Mouse (Mus musculus) forebrain, embryonic 13.5 days (tissue): ENCODE data around the gene Iars2. TPM values are rescaled to one million over a fixed set of nuclear protein-coding genes. Genes with fewer than 3 reads are reported as not detected.

Experiments used
- ATAC-seq: fragments of 200-750 bp; cut with Nextera tagmentation; 2 replicates; pipeline ENCODE4 v1.8.0; 2017
- H3K27ac ChIP-seq: fragments of 300-500 bp; sonication (generic); 2 replicates; pipeline ENCODE4 v1.5.1; 2015; ENCODE audit warnings: inconsistent platforms, mild to moderate bottlenecking, moderate library complexity
- H3K27me3 ChIP-seq: fragments of 300-500 bp; sonication (generic); 2 replicates; pipeline ENCODE4 v1.6.1; 2015; ENCODE audit warnings: mild to moderate bottlenecking, inconsistent platforms
- H3K36me3 ChIP-seq: fragments of 300-500 bp; sonication (generic); 2 replicates; pipeline ENCODE4 v1.6.1; 2015; ENCODE audit warnings: mild to moderate bottlenecking, inconsistent platforms; ENCODE audit not compliant: poor library complexity, severe bottlenecking
- H3K4me1 ChIP-seq: fragments of 300-500 bp; sonication (generic); 2 replicates; pipeline ENCODE4 v1.6.1; 2015; ENCODE audit warnings: inconsistent platforms
- H3K4me2 ChIP-seq: fragments of 300-500 bp; sonication (generic); 2 replicates; pipeline ENCODE4 v1.6.1; 2015; ENCODE audit warnings: inconsistent platforms, mild to moderate bottlenecking, moderate library complexity
- H3K4me3 ChIP-seq: fragments of 300-500 bp; sonication (generic); 2 replicates; pipeline ENCODE4 v1.5.1; 2015; ENCODE audit warnings: mild to moderate bottlenecking, inconsistent platforms
- H3K9ac ChIP-seq: fragments of 300-500 bp; sonication (generic); 2 replicates; pipeline ENCODE4 v1.6.1; 2015; ENCODE audit warnings: mild to moderate bottlenecking, inconsistent platforms
- H3K9me3 ChIP-seq: fragments of 300-500 bp; sonication (generic); replicated peaks from 2 replicates; pipeline ENCODE4 v1.6.1; 2016; ENCODE audit warnings: inconsistent platforms
- WGBS: fragments of 180-500 bp; shearing (Covaris S2); methylation state at CpG from one replicate; pipeline ENCODE4 v1.1.7; 2015; 5-methylcytosine and 5-hydroxymethylcytosine counted together
- polyA plus RNA-seq: library from polyadenylated mRNA; unstranded; fragments of >200 nt; fragmentation: Nextera tagmentation; extraction: Ambion mirVana; gene quantifications from 2 replicates; pipeline ENCODE4 v1.2.1, GENCODE M21; 2015

Gene Iars2
- polyA plus RNA-seq, 1 experiment from 2014 or later = 18.0 TPM

DNA sequence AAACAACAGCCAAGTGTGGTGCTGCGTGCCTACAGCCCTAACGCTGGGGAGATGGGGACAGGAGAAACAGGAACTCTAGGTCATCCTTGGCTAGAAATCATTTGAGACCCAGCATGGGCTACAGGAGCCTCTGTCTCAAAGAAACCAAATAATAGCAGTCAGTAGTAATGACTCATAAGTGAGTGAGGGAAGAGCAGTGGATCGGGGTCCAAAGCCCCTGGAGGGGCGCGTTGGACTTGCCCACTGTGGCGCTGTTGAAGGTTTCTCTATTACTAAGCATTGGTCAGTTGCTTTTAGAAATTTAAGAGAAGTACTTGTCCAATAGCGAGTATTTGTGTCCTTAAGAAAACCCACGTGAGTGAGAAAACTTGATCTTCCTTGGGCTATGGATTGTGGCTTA is 24.2 kb upstream of the Iars2 start:
- Histone ChIP-seq H3K27me3 (no peaks in the 10 kb centered on the region), H3K9me3 (no peaks in the 10 kb centered on the region), H3K9ac (no peak overlapping the region), H3K4me3 (no peak overlapping the region), H3K27ac (no peak overlapping the region), H3K4me2 (no peak overlapping the region), H3K4me1 (no peaks in the 10 kb centered on the region), H3K36me3 (peaks cover 86% of the 10 kb centered on the region)
- WGBS = 96% methylated on average over 8 of the region's 8 CpGs
- no peak for ATAC-seq

- H3K4me1 ChIP-seq = no peaks in the 10 kb centered on the region
- H3K4me3 ChIP-seq = no peak overlapping the region
- no peaks in the 10 kb centered on the region for H3K27me3 ChIP-seq
- peaks cover 90% of the 10 kb centered on the region for H3K36me3 ChIP-seq
- no peak overlapping the region for H3K4me2 ChIP-seq
- WGBS = 95% methylated on average over 12 of the region's 12 CpGs
- no peak overlapping the region for H3K27ac ChIP-seq
- ATAC-seq = no peak
- H3K9ac ChIP-seq = no peak overlapping the region
- H3K9me3 ChIP-seq = no peaks in the 10 kb centered on the region
Measured at GRCm38 (mm10) chr1:185352151-185352550, 23.0 kb upstream of the Iars2 start.

DNA sequence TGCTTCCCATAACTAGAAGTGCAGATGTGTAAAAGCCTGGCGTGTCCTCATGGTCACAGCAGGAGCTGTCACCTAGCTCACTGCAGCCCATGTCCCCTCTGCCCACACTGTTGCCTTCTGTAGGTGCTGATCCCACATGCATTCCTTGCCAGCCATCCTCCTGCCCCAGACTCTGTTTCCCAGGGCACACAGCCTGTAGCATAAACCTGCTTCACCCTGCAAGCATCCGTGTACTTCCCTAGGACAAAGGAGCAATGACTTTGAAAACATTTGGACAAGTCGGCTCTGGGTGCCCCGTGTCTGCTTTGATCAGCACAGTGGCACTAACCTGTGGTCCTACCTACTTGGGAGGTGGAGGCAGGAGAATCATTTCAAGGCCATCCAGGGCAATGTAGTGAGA is 21.4 kb upstream of the Iars2 start:
- no peak overlapping the region for H3K4me3 ChIP-seq
- H3K4me1 ChIP-seq = no peaks in the 10 kb centered on the region
- 89% methylated on average over 4 of the region's 4 CpGs for WGBS
- no peaks in the 10 kb centered on the region for H3K27me3 ChIP-seq
- no peak for ATAC-seq
- H3K4me2 ChIP-seq = no peak overlapping the region
- no peaks in the 10 kb centered on the region for H3K9me3 ChIP-seq
- H3K36me3 ChIP-seq = peaks cover 93% of the 10 kb centered on the region
- H3K9ac ChIP-seq = no peak overlapping the region
- no peak overlapping the region for H3K27ac ChIP-seq

GRCm38 (mm10) chr1:185349741-185350140 is 20.5 kb upstream of the Iars2 start:
- no peak for ATAC-seq
- Histone ChIP-seq H3K27ac (no peak overlapping the region), H3K9me3 (no peaks in the 10 kb centered on the region), H3K4me1 (no peaks in the 10 kb centered on the region), H3K36me3 (peaks cover 94% of the 10 kb centered on the region), H3K4me3 (no peak overlapping the region), H3K9ac (no peak overlapping the region), H3K4me2 (no peak overlapping the region), H3K27me3 (no peaks in the 10 kb centered on the region)
- WGBS = 95% methylated on average over 14 of the region's 14 CpGs

GRCm38 (mm10) chr1:185346188-185346587 is 17.0 kb upstream of the Iars2 start:
- H3K27ac ChIP-seq = no peak overlapping the region
- WGBS = 68% methylated on average over 10 of the region's 10 CpGs

DNA sequence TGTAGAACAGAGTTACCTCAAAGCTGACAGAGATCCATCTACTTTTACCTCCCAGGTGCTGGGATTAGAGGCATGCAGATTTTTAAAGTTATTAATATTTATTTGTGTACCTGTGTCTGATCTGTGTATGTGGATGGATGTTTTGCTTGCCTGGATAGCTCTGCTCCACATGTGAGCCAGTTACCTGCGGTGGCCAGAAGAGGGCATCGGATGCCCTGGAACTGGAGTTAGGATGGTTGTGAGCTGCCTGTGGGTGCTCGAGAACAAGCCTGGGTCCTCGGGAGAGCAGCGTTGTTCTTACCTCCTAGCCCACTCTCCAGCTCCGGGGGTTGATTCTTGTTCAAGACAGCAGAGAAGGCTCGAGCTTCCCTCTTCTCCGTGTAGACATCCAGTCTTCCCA is 14.2 kb upstream of the Iars2 start:
- H3K36me3 ChIP-seq = peaks cover 93% of the 10 kb centered on the region
- H3K4me2 ChIP-seq = no peak overlapping the region
- H3K27ac ChIP-seq = no peak overlapping the region
- H3K4me3 ChIP-seq = no peak overlapping the region
- no peak overlapping the region for H3K9ac ChIP-seq
- WGBS = 84% methylated on average over 8 of the region's 8 CpGs
- no peaks in the 10 kb centered on the region for H3K27me3 ChIP-seq
- no peaks in the 10 kb centered on the region for H3K4me1 ChIP-seq
- H3K9me3 ChIP-seq = no peaks in the 10 kb centered on the region
- no peak for ATAC-seq

More at GRCm38 (mm10) chr1:185346188-185346587, 17.0 kb upstream of the Iars2 start:
- Histone ChIP-seq H3K4me3 (no peak overlapping the region), H3K36me3 (peaks cover 95% of the 10 kb centered on the region), H3K4me1 (no peaks in the 10 kb centered on the region), H3K9me3 (no peaks in the 10 kb centered on the region), H3K4me2 (no peak overlapping the region), H3K27me3 (no peaks in the 10 kb centered on the region), H3K9ac (no peak overlapping the region)
- ATAC-seq = no peak

- H3K27ac ChIP-seq = peak overlapping the region; percentile 57
- H3K4me2 ChIP-seq = no peak overlapping the region
- no peaks in the 10 kb centered on the region for H3K9me3 ChIP-seq
- no peaks in the 10 kb centered on the region for H3K4me1 ChIP-seq
- peaks cover 84% of the 10 kb centered on the region for H3K36me3 ChIP-seq
- no peak overlapping the region for H3K9ac ChIP-seq
- no peak overlapping the region for H3K4me3 ChIP-seq
- peak; percentile 57; the same call in 1 of the 2 replicates for ATAC-seq
- 84% methylated on average over 4 of the region's 4 CpGs for WGBS
- H3K27me3 ChIP-seq = no peaks in the 10 kb centered on the region
Measured at GRCm38 (mm10) chr1:185342441-185342840, 13.2 kb upstream of the Iars2 start.

- Histone ChIP-seq H3K4me1 (peaks cover 39% of the 10 kb centered on the region), H3K27me3 (no peaks in the 10 kb centered on the region), H3K4me2 (no peak overlapping the region), H3K4me3 (no peak overlapping the region), H3K36me3 (peaks cover 28% of the 10 kb centered on the region), H3K27ac (peak overlapping the region; percentile 19; the same call in 1 of the 2 replicates), H3K9me3 (no peaks in the 10 kb centered on the region), H3K9ac (no peak overlapping the region)
- ATAC-seq = no peak
- 7% methylated on average over 3 of the region's 3 CpGs for WGBS
Measured at GRCm38 (mm10) chr1:185336535-185336934, 7.3 kb upstream of the Iars2 start.

DNA sequence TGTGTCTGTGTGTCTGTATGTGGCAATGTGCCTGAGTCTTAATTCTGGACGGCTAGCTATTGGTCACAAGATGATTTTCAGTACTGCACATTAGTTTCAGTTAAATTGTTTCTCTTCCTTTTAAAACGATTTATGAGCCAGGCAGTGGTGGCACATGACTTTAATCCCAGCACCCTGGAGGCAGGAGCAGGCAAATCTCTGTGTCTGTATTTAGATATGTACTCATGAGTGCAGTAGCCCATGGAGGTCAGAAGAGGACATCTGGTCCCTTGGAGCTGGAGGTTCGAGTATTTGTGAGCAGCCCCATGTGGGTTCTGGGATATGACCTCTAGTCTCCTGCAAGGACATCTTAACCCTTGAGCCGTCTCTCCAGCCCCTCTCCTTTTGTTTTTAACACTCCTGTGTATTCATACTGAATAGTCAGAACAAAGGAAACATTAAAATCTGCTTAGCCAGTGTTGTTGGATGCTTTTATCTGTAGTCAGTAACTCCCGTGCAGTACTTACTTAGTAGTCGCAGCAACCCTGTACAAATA is 6.1 kb upstream of the Iars2 start:
- WGBS = 65% methylated on average over 6 of the region's 6 CpGs
- H3K4me1 ChIP-seq = peaks cover 39% of the 10 kb centered on the region
- H3K27me3 ChIP-seq = no peaks in the 10 kb centered on the region
- H3K9me3 ChIP-seq = no peaks in the 10 kb centered on the region
- H3K4me3 ChIP-seq = no peak overlapping the region
- peaks cover 17% of the 10 kb centered on the region for H3K36me3 ChIP-seq
- no peak overlapping the region for H3K27ac ChIP-seq
- no peak overlapping the region for H3K4me2 ChIP-seq
- no peak overlapping the region for H3K9ac ChIP-seq
- no peak for ATAC-seq

- no peaks in the 10 kb centered on the region for H3K27me3 ChIP-seq
- H3K27ac ChIP-seq = no peak overlapping the region
- H3K36me3 ChIP-seq = peaks cover 8% of the 10 kb centered on the region
- H3K9me3 ChIP-seq = no peaks in the 10 kb centered on the region
- H3K4me1 ChIP-seq = peaks cover 47% of the 10 kb centered on the region
- 88% methylated on average over 4 of the region's 4 CpGs for WGBS
- H3K9ac ChIP-seq = peak overlapping the region; percentile 40; the same call in 1 of the 2 replicates
- ATAC-seq = no peak
- H3K4me3 ChIP-seq = no peak overlapping the region
- H3K4me2 ChIP-seq = no peak overlapping the region
Measured at GRCm38 (mm10) chr1:185334136-185334535, 4.9 kb upstream of the Iars2 start.

GRCm38 (mm10) chr1:185333651-185334050 is 4.5 kb upstream of the Iars2 start:
- no peak overlapping the region for H3K4me2 ChIP-seq
- H3K36me3 ChIP-seq = peaks cover 3% of the 10 kb centered on the region
- no peak overlapping the region for H3K27ac ChIP-seq
- no peaks in the 10 kb centered on the region for H3K27me3 ChIP-seq
- peak overlapping the region; percentile 40; the same call in 1 of the 2 replicates for H3K9ac ChIP-seq
- no peak for ATAC-seq
- peaks cover 47% of the 10 kb centered on the region for H3K4me1 ChIP-seq
- WGBS = 94% methylated on average over 5 of the region's 5 CpGs
- no peaks in the 10 kb centered on the region for H3K9me3 ChIP-seq
- no peak overlapping the region for H3K4me3 ChIP-seq

- Histone ChIP-seq H3K9ac (peak within 1 kb of the TSS; percentile 82), H3K4me3 (peak within 1 kb of the TSS; percentile 73), H3K9me3 (no peaks in the 10 kb centered on the region), H3K36me3 (peaks cover 4% of the 10 kb centered on the region), H3K27ac (peak within 1 kb of the TSS; percentile 78), H3K4me1 (peaks cover 53% of the 10 kb centered on the region), H3K27me3 (no peaks in the 10 kb centered on the region), H3K4me2 (peak within 1 kb of the TSS; percentile 71)
- peak; percentile 84 for ATAC-seq
- under 1% methylated on average over 32 of the region's 32 CpGs for WGBS
Measured at GRCm38 (mm10) chr1:185331983-185332430, 2.8 kb upstream of the Iars2 start, which contains the start of gene Bpnt1. Gene Bpnt1, plus strand, starts transcription at chr1:185332149.

GRCm38 (mm10) chr1:185331364-185331763 is 2.2 kb upstream of the Iars2 start:
- Histone ChIP-seq H3K27me3 (no peaks in the 10 kb centered on the region), H3K27ac (no peak overlapping the region), H3K9me3 (no peaks in the 10 kb centered on the region), H3K4me1 (peaks cover 50% of the 10 kb centered on the region), H3K4me3 (no peak overlapping the region), H3K36me3 (peaks cover 10% of the 10 kb centered on the region), H3K9ac (no peak overlapping the region), H3K4me2 (peak overlapping the region; percentile 71)
- no peak for ATAC-seq
- 57% methylated on average over 5 of the region's 5 CpGs for WGBS
